Mouse (Mus musculus) right cerebral cortex, adult 18-20 months (tissue): ENCODE measurements at regions not wholly inside any gene's neighbourhood (a gene's known extent, or its start where the extent isn't known, plus 50 kb on each side); places are given as distances from the start of the nearest gene placed in this dataset.

ENCODE experiments used
- DNase-seq: peaks from one replicate; pipeline ENCODE4 v3.0.0; 2022; ENCODE audit warnings: mixed read lengths

DNA sequence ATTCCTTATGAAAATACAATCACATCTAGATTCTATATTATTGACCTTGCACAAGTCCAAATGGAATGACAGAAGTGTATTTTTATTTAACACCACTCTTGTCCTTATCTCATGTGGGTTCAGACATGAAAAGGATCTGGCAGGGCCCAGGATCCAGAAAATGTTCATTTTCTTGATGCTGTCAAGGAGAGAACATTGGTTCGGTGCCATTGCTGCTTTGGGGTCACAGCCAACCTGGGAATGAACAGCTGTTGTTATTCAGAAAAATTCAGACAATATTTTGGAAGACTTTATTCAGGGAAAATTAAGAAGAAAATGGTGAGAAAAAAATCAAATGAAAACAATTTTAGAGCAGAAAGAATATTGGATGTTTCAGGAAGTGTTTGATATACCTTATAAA is 590.0 kb downstream of the Iqcm start:
- DNase-seq: no peak

DNA sequence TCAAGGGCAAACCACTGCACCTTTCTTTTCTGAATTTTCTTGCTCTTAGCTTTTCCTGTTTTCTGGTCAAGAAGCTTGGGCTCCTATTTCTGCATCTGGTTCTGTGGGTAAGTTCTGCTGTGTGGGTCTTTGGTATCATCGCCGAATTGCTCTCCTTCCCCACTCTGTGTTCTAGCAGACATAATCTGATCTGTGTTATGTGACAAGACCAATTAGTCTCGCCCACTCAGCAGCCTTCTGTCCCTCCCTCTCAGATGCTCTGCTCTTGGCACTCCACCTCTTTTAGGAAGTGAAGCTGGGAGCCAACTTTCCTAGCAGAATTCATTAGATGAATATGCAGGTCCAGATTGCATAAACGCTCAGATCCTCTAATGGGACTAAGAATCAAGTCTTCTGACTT is 603.5 kb downstream of the Iqcm start:
- DNase-seq: peak; percentile 21

DNA sequence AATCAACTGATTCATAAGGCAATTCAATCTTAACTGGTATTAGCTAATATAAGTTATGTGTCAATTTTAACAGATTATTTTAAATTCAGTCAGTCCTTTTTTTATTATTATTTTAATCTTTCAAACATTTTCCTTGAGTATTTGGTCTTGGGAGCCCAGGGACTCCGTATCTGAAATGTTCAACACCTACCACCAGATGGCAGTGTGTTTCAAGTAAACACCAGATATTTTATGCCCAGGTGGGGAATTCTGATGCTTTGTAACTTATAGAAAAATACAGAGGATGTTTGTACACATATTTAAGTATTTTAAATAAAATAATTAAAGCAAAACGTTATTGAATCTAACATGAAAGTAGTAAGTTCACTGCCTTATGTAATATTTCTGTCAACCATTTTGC is 619.2 kb downstream of the Iqcm start:
- DNase-seq: peak; percentile 13

GRCm38 (mm10) chr8:76072671-76073351 is 624.3 kb downstream of the Iqcm start:
- no peak for DNase-seq

GRCm38 (mm10) chr8:76120587-76121145 is 672.2 kb downstream of the Iqcm start:
- DNase-seq: no peak

DNA sequence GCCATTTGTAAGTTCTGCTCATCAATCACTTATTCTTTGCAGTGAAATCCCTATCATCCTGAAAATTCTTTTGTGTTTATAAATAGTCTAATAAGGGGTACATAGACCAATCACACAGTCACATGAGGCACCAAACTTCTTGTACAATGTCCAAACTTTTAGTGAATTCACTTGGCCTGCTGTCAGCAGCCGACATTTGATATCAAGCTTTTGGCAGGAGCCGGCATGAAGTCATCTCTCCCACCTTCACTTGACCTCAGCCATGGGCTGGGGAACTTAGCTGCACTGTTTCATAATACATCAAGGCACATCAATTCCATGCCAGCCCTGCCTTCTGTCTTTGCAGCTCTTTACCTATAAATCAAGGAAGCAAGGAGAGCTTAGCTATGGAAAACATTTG is 679.0 kb downstream of the Iqcm start:
- DNase-seq: no peak

DNA sequence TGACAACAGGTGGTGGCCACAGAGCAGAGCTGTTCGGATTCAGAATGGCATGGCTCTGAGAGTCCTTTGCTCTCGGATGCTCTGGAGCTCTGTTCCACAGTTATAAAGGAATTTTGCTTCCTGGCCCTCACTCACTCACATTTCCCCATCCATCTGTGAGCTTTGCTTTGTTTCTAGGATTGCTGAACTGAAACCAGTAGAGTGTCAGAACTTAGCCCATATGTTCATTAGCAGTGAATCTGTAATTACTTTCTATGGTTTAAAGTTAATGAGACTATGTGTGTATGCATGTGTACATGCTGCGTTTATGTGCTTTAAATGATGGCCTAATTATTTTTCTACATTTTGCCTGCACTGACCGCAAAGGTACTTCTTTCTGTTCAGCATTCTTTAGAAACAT is 688.7 kb downstream of the Iqcm start:
- DNase-seq: no peak

DNA sequence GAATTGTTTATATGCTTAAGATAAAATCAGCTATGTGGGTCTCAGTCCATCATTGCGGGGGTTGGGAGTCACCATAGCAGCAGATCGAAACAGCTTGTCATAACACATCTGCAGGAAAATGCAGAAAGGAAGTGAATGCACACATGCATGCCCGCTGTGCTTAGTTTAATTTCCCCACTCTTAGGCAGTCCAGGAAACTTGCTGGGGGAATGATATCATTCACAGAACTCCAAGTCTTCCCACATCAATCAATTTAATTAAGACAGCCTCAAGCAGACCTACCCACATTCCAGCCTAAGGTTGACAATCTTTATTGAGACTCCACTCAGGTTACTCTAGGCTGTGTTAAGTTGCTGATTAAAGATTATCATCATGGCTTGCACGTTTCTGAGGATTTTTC is 700.2 kb downstream of the Iqcm start:
- DNase-seq: no peak

- DNase-seq: peak; percentile 8
Measured at GRCm38 (mm10) chr8:76182520-76182919, 716.7 kb upstream of the Nr3c2 start.

DNA sequence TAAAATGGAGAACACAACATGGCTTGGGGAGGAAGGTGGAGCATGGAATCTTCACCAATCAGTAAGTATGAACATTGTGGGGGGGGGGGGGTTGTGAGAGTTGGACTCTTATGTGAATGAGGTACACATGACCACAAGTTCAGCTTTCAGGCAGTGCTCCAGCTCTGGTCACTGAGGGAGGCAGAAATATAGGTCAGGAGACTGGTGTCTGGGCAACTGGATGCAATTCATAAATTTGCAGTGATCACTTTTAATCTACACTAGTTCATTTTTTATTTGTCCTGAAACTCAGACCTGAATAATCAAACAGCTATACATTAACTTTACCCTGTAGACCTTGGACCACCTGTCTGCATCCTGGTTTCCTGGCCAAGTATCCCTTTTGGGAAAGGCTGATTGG is 715.4 kb upstream of the Nr3c2 start:
- no peak for DNase-seq

DNA sequence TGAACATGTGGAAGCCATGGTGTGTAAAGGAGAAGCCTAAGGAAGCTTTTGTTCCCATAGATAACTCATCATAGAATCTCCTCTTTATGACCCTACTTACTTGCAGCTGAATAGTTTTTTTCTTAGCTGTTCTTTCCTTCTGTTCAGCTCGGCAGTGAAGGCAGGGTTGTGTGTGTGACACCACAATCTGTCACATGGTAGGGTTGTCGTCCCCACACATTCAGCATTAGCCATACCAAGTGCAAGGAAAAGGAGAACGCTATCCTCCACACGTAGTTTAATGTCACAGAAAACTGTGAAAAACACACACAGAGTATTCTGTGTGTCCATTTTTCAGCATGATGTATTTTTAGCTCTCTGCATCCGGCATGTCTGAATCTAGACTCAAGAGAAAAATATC is 711.9 kb upstream of the Nr3c2 start:
- DNase-seq: no peak

GRCm38 (mm10) chr8:76211891-76212290 is 687.4 kb upstream of the Nr3c2 start:
- no peak for DNase-seq

- DNase-seq: no peak
Measured at GRCm38 (mm10) chr8:76217819-76218580, 681.2 kb upstream of the Nr3c2 start.

GRCm38 (mm10) chr8:76230847-76231246 is 668.4 kb upstream of the Nr3c2 start:
- DNase-seq: no peak

GRCm38 (mm10) chr8:76249194-76249593 is 650.0 kb upstream of the Nr3c2 start:
- no peak for DNase-seq

DNA sequence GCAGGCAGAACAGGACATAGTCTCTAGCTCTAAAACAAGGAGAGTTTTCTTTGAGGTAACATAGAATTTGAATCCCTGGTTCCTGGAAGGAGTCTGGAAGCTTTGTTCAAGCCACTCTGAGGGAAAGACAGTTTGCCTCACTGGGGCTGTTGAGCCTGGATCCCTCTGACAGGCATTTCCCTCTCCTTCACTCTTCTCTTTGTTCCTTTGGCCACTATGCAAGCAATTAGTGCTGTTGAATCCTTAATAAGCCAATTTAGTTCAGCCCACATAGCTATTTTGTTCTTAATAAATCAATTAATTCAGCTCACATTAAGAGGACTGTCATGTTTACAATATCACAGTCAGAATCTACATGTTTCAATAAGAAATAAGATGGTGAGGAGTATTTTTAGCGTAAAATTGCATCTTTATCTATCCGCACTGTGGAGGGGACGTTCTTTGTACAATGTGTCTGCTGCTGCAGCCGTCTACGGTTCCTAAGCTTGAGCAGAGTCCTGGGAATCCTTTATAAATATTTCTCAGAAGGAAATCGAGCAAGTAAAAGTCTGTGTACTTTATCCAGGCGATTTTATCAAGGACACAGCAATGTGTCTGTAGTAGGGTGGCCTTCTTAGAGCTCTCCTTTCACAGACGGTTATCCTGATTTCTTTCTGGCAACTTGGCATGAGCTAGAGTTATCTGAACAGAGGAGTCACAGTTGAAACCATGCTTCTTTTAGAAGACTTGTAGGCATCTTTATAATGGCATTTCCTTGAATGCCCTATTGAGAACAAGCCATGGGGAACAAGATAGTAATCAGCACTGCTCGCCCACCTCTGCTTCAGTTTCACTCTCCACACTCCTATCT is 646.9 kb upstream of the Nr3c2 start:
- DNase-seq: no peak
